Mouse (Mus musculus) hindbrain, postnatal 0 days (tissue): Measurements from ENCODE around the gene Casq2. TPM values are rescaled to one million over a fixed set of nuclear protein-coding genes. Genes with fewer than 3 reads are reported as not detected.
A peak's percentile ranks its signal among the peaks of the same experiment; 100 is the strongest.

ENCODE experiments used
- ATAC-seq: fragments of 200-750 bp; cut with Nextera tagmentation; 2 replicates; pipeline ENCODE4 v1.8.0; 2017; ENCODE audit warnings: mild to moderate bottlenecking, moderate TSS enrichment, moderate library complexity
- DNase-seq: peaks from one replicate; pipeline ENCODE4 v3.0.0-alpha.2; 2015; ENCODE audit warnings: low spot score
- H3K27ac ChIP-seq: fragments of 300-500 bp; sonication (generic); 2 replicates; pipeline ENCODE4 v1.5.1; 2014; ENCODE audit warnings: mild to moderate bottlenecking
- H3K27me3 ChIP-seq: fragments of 300-500 bp; sonication (generic); 2 replicates; pipeline ENCODE4 v1.6.1; 2014; ENCODE audit warnings: low read length, mixed read lengths; ENCODE audit not compliant: insufficient read depth
- H3K36me3 ChIP-seq: fragments of 300-500 bp; sonication (generic); 2 replicates; pipeline ENCODE4 v1.6.1; 2014; ENCODE audit warnings: low read length, mixed read lengths; ENCODE audit not compliant: insufficient read depth
- H3K4me1 ChIP-seq: fragments of 300-500 bp; sonication (generic); 2 replicates; pipeline ENCODE4 v1.6.1; 2014; ENCODE audit warnings: antibody characterized with exemption, low read length, mixed read lengths; ENCODE audit not compliant: insufficient read depth
- H3K4me2 ChIP-seq: fragments of 300-500 bp; sonication (generic); 2 replicates; pipeline ENCODE4 v1.6.1; 2014; ENCODE audit warnings: low read depth, mild to moderate bottlenecking, low read length, moderate library complexity, mixed read lengths
- H3K4me3 ChIP-seq: fragments of 300-500 bp; sonication (generic); 2 replicates; pipeline ENCODE4 v1.5.1; 2014; ENCODE audit warnings: low read length
- H3K9ac ChIP-seq: fragments of 300-500 bp; sonication (generic); replicated peaks from 2 replicates; pipeline ENCODE4 v1.6.1; 2014; ENCODE audit warnings: mild to moderate bottlenecking, low read length, moderate library complexity, mixed read lengths
- H3K9me3 ChIP-seq: fragments of 300-500 bp; sonication (generic); 2 replicates; pipeline ENCODE4 v1.6.1; 2016; ENCODE audit warnings: low read length, mixed read lengths
- CTCF ChIP-seq: IDR thresholded peaks from 2 replicates; pipeline ENCODE4 v1.5.1; 2016; ENCODE audit warnings: antibody characterized with exemption, control low read depth, low read depth
- WGBS: fragments of 180-500 bp; shearing (Covaris S2); extraction: QIAGEN DNeasy Blood & Tissue Kit; methylation state at CpG from one replicate; pipeline ENCODE4 v1.1.7; 2014; 5-methylcytosine and 5-hydroxymethylcytosine counted together
- polyA plus RNA-seq: library from polyadenylated mRNA; unstranded; fragments of >200 nt; fragmentation: Nextera tagmentation; extraction: Ambion mirVana; gene quantifications from 2 replicates; pipeline ENCODE4 v1.2.1, GENCODE M21; 2015
- total RNA-seq: library from RNA; depleted of rRNA; stranded (reverse); fragments of >200 nt; gene quantifications from 2 replicates; pipeline ENCODE4 v1.2.3, GENCODE M21; 2014; rRNA removed

Gene Casq2
- 1.4 and 2.0 TPM in 2 replicates for total RNA-seq
- 0.56 and 0.92 TPM in 2 replicates for polyA plus RNA-seq

DNA sequence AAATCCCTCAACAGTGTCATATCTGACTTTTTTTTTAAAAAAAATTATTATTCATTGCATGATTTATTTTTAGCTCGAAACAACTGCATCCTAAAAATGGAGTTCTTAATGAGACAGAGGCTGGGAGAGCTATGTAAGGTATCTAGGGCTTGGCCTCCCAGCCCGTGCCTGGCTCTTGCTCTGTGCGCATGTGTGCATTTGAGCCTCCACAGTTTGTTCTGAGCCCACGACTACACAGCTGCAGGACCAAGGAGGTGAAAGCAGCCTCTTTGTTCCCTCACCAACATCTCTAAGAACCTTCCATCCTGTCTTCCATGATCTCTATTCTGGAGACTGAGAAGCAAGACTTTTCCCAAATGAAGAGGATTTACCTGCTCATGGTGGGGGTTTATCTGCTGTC lies at the start of gene Casq2:
TSS of gene Casq2 (plus strand) at position 133 of the 400 bp plus-strand sequence.
- H3K4me1 ChIP-seq: no peaks in the 10 kb centered on the region
- no peak within 1 kb of the TSS for H3K4me2 ChIP-seq
- 78% methylated on average over 4 of the region's 4 CpGs for WGBS
- no peaks in the 10 kb centered on the region for H3K9me3 ChIP-seq
- DNase-seq (no peak), ATAC-seq (no peak)
- no peak within 1 kb of the TSS for H3K4me3 ChIP-seq
- no peak for TF ChIP-seq CTCF
- no peaks in the 10 kb centered on the region for H3K36me3 ChIP-seq
- H3K27me3 ChIP-seq: no peaks in the 10 kb centered on the region
- H3K9ac ChIP-seq: no peak within 1 kb of the TSS
- no peak within 1 kb of the TSS for H3K27ac ChIP-seq

DNA sequence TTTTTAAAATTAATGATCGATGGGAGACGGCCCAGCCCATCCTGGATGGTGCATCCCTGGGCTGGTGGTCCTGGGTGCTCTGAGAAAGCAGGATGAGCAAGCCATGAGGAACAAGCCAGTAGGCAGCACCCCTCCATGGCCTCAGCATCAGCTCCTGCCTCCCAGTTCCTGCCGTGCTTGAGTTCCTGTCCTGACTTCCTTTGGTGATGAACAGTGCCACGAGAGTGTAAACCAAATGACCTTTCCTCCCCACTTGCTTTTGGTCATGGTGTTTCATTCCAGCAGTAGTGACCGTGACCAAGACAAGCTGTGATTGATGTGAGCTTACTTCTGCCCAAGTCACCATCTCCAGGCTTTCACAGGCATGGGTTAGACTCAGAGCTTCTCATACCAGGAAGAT lies 48.4 kb upstream of the Casq2 start:
- Histone ChIP-seq H3K4me2 (no peak overlapping the region), H3K4me3 (no peak overlapping the region), H3K27ac (no peak overlapping the region), H3K9ac (no peak overlapping the region), H3K9me3 (no peaks in the 10 kb centered on the region), H3K4me1 (no peaks in the 10 kb centered on the region), H3K36me3 (no peaks in the 10 kb centered on the region), H3K27me3 (no peaks in the 10 kb centered on the region)
- whole genome bisulfite sequencing: 84% methylated on average over 5 of the region's 5 CpGs
- DNase-seq (no peak), ATAC-seq (no peak)
- TF ChIP-seq CTCF: no peak

DNA sequence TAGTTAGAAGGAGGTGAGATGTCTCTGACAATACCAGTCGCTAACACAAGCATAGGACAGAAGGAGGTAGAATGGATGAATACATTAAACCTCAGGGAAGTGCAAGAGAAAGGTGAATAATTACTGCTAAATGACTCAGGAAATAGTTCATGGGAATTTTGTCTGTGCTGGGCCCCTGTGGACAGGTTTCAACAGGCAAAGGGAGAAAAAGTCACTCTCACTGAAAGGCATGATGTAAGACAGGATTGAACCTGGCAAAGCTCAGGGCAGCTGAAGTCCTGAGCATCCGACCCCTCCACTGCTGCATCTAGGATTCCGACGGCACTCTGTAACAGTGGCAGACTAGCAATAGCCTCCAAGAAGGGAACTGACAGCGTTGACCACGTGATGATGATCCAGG lies 47.6 kb upstream of the Casq2 start:
- no peak overlapping the region for H3K9ac ChIP-seq
- H3K27me3 ChIP-seq: no peaks in the 10 kb centered on the region
- no peak for DNase-seq
- 62% methylated on average over 6 of the region's 6 CpGs for WGBS
- H3K4me3 ChIP-seq: no peak overlapping the region
- no peak overlapping the region for H3K27ac ChIP-seq
- TF ChIP-seq CTCF: no peak
- no peaks in the 10 kb centered on the region for H3K36me3 ChIP-seq
- H3K4me2 ChIP-seq: no peak overlapping the region
- no peaks in the 10 kb centered on the region for H3K9me3 ChIP-seq
- H3K4me1 ChIP-seq: no peaks in the 10 kb centered on the region
- ATAC-seq: no peak

DNA sequence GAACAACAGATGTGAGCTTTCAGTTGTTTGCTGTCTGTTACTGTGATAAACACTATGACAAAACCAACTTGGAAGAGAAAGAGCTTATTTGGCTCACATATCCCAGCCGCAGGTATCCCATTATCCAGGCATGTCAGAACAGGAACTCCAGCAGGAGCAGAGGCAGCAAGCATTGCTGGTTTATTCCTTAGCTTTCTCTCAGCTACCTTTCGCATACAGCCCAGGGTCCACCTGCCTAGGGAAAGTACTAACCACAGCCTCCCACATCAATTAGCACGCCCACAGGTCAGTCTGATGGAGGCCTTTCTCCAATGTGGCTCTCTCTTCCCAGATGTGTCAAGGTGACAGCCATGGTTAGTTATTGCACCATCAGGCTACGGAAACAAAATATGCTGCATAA lies 44.6 kb upstream of the Casq2 start:
- TF ChIP-seq CTCF: no peak

DNA sequence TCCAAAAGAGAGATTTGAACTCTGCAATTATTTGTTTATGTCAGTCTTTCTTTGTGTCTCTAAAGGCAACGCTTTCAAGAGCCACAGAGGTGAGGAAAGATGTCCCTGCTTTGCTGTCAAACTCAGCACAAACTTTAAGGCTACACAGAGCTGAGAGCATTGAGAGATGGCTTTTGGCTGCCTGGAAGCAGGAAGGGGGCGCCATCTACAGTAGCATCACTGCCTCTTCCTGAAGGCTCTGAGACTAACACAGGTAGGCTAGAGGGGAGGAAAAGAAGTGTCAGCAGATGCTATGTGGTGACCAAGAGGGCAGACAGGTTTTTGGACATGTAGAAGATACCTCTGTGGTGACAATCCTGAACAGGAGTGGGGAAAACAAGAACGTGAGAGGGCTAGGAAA lies 41.1 kb upstream of the Casq2 start:
- no peak overlapping the region for H3K4me2 ChIP-seq

More for the DNA sequence above, 44.6 kb upstream of the Casq2 start:
- H3K9ac ChIP-seq: no peak overlapping the region
- H3K9me3 ChIP-seq: no peaks in the 10 kb centered on the region
- no peak for ATAC-seq
- no peaks in the 10 kb centered on the region for H3K27me3 ChIP-seq
- H3K4me2 ChIP-seq: no peak overlapping the region
- H3K4me3 ChIP-seq: no peak overlapping the region
- H3K36me3 ChIP-seq: no peaks in the 10 kb centered on the region
- WGBS: 88% methylated on average over 4 of the region's 4 CpGs
- no peak for DNase-seq
- H3K27ac ChIP-seq: no peak overlapping the region
- no peaks in the 10 kb centered on the region for H3K4me1 ChIP-seq

DNA sequence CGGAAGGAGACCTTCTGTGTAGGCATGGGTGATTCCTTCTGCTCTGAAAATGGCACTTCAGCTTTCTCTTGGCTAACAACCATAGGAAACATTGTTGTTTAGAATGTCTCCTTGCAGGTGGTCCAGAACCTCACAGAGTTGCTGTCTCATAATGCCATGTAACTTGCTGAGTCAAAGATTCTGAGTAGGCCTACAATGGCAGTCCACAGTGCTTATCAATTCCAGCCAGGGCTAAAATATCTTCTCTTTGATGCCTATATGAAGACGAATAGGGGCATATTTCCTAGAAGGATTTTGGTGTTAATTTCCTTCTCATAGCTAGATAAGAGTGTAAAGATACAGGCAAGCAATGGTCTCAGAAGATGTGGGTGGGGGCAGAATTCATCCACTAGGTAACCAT lies 38.7 kb upstream of the Casq2 start:
- ATAC-seq: no peak
- Histone ChIP-seq H3K4me2 (no peak overlapping the region), H3K4me1 (0 out of 2 replicates have a peak, but pooled peaks cover 4% of the 10 kb centered on the region), H3K9ac (no peak overlapping the region), H3K27me3 (no peaks in the 10 kb centered on the region), H3K27ac (no peak overlapping the region), H3K9me3 (no peaks in the 10 kb centered on the region), H3K4me3 (no peak overlapping the region), H3K36me3 (no peaks in the 10 kb centered on the region)
- 88% methylated on average over 2 of the region's 2 CpGs for WGBS
- DNase-seq: no peak
- no peak for TF ChIP-seq CTCF

More for the DNA sequence above, 41.1 kb upstream of the Casq2 start:
- peak; percentile 67 for TF ChIP-seq CTCF
- Histone ChIP-seq H3K4me3 (no peak overlapping the region), H3K9me3 (no peaks in the 10 kb centered on the region), H3K36me3 (no peaks in the 10 kb centered on the region), H3K27me3 (no peaks in the 10 kb centered on the region), H3K4me1 (0 out of 2 replicates have a peak, but pooled peaks cover 4% of the 10 kb centered on the region), H3K27ac (no peak overlapping the region), H3K9ac (no peak overlapping the region)
- 34% methylated on average over 3 of the region's 3 CpGs for WGBS
- no peak for ATAC-seq
- DNase-seq: no peak

DNA sequence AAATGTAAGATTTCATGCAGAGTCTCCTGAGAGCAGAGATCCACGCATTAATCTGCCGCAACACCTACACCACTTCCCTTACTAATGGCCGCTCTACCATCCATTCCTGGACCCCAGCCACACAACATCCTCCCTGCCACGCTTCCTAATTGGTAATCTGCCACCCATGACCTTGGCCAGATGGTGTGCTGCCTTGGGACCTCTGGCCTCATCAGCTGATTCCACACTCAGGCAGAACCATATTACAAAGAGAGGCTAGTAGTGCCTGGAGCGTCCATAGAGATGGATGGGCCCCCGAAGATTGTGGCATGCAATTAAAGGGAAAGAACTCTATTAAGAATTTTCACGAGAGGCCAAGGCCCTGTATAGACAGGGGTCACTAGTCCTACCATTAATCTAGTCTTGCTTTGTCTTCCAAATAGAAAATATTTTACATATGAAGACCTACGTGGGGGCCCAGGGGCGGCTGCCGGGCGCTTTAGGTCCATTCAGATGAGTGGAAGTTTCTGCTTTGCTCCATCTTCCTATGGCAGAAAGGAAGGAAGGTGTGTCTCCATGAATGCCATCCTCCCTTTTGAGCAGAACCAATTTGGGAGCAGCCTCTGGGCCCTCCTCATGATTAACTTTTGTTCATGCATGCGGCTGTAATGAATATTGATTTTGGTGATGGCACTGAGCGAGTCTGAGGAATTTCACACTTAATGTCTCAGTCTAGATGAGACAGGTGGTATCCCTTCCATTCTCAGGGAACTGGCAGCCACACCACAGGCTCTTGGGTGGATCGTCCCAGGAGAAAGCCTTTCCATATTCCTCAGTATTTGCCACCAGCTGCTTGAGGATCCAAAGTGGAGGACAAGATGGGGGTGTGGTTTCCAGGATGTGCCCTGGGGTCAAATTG lies 36.8 kb upstream of the Casq2 start:
- no peak for TF ChIP-seq CTCF
- 0 out of 2 replicates have a peak, but pooled peaks cover 4% of the 10 kb centered on the region for H3K4me1 ChIP-seq
- H3K27ac ChIP-seq: no peak overlapping the region
- no peaks in the 10 kb centered on the region for H3K36me3 ChIP-seq
- WGBS: 41% methylated on average over 14 of the region's 14 CpGs
- H3K27me3 ChIP-seq: no peaks in the 10 kb centered on the region
- no peaks in the 10 kb centered on the region for H3K9me3 ChIP-seq
- ATAC-seq: peak; percentile 86
- no peak overlapping the region for H3K4me3 ChIP-seq
- H3K9ac ChIP-seq: no peak overlapping the region
- no peak overlapping the region for H3K4me2 ChIP-seq
- DNase-seq: peak; percentile 62
